Mouse (Mus musculus) G1E (cell line): Measurements from ENCODE around the gene D17Wsu92e.

Experiments used
- CTCF ChIP-seq: IDR thresholded peaks from 2 replicates; pipeline ENCODE4 v1.5.1; 2012; ENCODE audit warnings: low read depth, low read length, inconsistent platforms, mixed read lengths
- GATA1 ChIP-seq: IDR thresholded peaks from 2 replicates; pipeline ENCODE4 v1.6.1; 2012; ENCODE audit warnings: borderline replicate concordance, low read length, inconsistent platforms, mixed read lengths

GRCm38 (mm10) chr17:27827511-27827910 lies 7.1 kb upstream of the D17Wsu92e start:
- TF ChIP-seq GATA1 (no peak), CTCF (no peak)
